ENCODE assay signal across 14 mouse cellular contexts in genomic region chr5:151055426-151056090, GRCm38 (mm10).
DNase-seq lines count a peak whose midpoint lies in the region; ATAC-seq and TF ChIP-seq lines count a peak whose summit lies in the region.
"Had no signal": no experiment of that assay in that cellular context is flagged by ENCODE, and none has a peak within 500 bp of the region (broad histone marks: within the 10 kb centered on the region; RNA-seq: fewer than 3 reads in every experiment).

No protein-coding gene starts in this region.

- DNase-seq in heart, embryonic 10.5 days (ENCODE audit: low spot score), result peak; percentile 59
- no peak for DNase-seq in heart, adult 18-20 months
- no peak for DNase-seq in lung, embryonic 14.5 days
- no peak for DNase-seq in lung, postnatal 25 days (ENCODE audit: low spot score)
- DNase-seq in ES-CJ7 (ENCODE audit: low read depth, low spot score), result peak; percentile 64
- DNase-seq in limb, embryonic 10.5 days (ENCODE audit: low spot score), result no peak
- no peak for DNase-seq in adrenal gland, adult 8-10 months
- DNase-seq in right cerebral cortex, postnatal 4 days, result no peak
- DNase-seq: cerebellum, postnatal 14 days; heart, adult 11 months; kidney, adult 18-20 months; layer of hippocampus, postnatal 36 days; liver, embryonic 13.5 days had no signal

- no peak overlapping the region for H3K27ac ChIP-seq in heart, embryonic 10.5 days
- peak overlapping the region; percentile 78 for H3K27ac ChIP-seq in lung, embryonic 14.5 days (ENCODE audit: low read depth)
- H3K27ac ChIP-seq in limb, embryonic 10.5 days, result peak overlapping the region; percentile 56; the same call in 1 of the 2 replicates
- H3K27ac ChIP-seq: liver, embryonic 13.5 days had no signal

- no peak for ATAC-seq in lung, embryonic 14.5 days (ENCODE audit: insufficient read depth)
- ATAC-seq: activated CD4-positive, CD25-positive, alpha-beta regulatory T cell, adult 4 months had no signal

- no peak overlapping the region for H3K9ac ChIP-seq in lung, embryonic 14.5 days
- H3K9ac ChIP-seq: liver, embryonic 13.5 days had no signal

- no peaks in the 10 kb centered on the region for H3K9me3 ChIP-seq in heart, embryonic 10.5 days
- peaks cover 4% of the 10 kb centered on the region; the same call in 1 of the 2 replicates for H3K9me3 ChIP-seq in lung, embryonic 14.5 days (ENCODE audit: low read depth, low read length)
- H3K9me3 ChIP-seq in limb, embryonic 10.5 days (replicated peaks), result no peaks in the 10 kb centered on the region

- no peaks in the 10 kb centered on the region for H3K27me3 ChIP-seq in heart, embryonic 10.5 days (ENCODE audit: insufficient read depth, poor library complexity, severe bottlenecking)
- no peaks in the 10 kb centered on the region for H3K27me3 ChIP-seq in lung, embryonic 14.5 days (ENCODE audit: insufficient read depth, low read length)
- no peaks in the 10 kb centered on the region for H3K27me3 ChIP-seq in limb, embryonic 10.5 days (ENCODE audit: low read depth, poor library complexity, severe bottlenecking)
- H3K27me3 ChIP-seq: liver, embryonic 13.5 days had no signal

- peak; percentile 6; the same call in 1 of the 2 replicates for TF ChIP-seq CTCF in lung, embryonic 14.5 days (IDR thresholded peaks at IDR 0.05; ENCODE audit: low read depth)

- H3K36me3 ChIP-seq in heart, embryonic 10.5 days, result peaks cover 8% of the 10 kb centered on the region; the same call in 1 of the 2 replicates
- peaks cover 28% of the 10 kb centered on the region for H3K36me3 ChIP-seq in lung, embryonic 14.5 days (ENCODE audit: insufficient read depth)
- peaks cover 6% of the 10 kb centered on the region; the same call in 1 of the 2 replicates for H3K36me3 ChIP-seq in limb, embryonic 10.5 days

- no peak overlapping the region for H3K4me3 ChIP-seq in heart, embryonic 10.5 days
- H3K4me3 ChIP-seq in lung, embryonic 14.5 days (ENCODE audit: low read depth, low read length), result no peak overlapping the region
- no peak overlapping the region for H3K4me3 ChIP-seq in limb, embryonic 10.5 days
- H3K4me3 ChIP-seq: liver, embryonic 13.5 days had no signal

- 90% methylated on average over 11 of the region's 11 CpGs for WGBS in heart, embryonic 10.5 days
- 87% methylated on average over 11 of the region's 11 CpGs for WGBS in lung, embryonic 14.5 days
- 91% methylated on average over 11 of the region's 11 CpGs for WGBS in limb, embryonic 10.5 days

- H3K4me2 ChIP-seq in lung, embryonic 14.5 days, result no peak overlapping the region
- H3K4me2 ChIP-seq: liver, embryonic 13.5 days had no signal

- H3K4me1 ChIP-seq in heart, embryonic 10.5 days, result peaks cover 41% of the 10 kb centered on the region
- H3K4me1 ChIP-seq in lung, embryonic 14.5 days (ENCODE audit: insufficient read depth), result peaks cover 21% of the 10 kb centered on the region
- peaks cover 52% of the 10 kb centered on the region for H3K4me1 ChIP-seq in limb, embryonic 10.5 days

Comparison
In these comparisons a context has a peak if more than half of its experiments do, and no peak if none do; other contexts are left out.
1. DNase-seq: peak in heart, embryonic 10.5 days (single experiment) and ES-CJ7 (single experiment); none in heart, adult 18-20 months (0 of 2), lung, embryonic 14.5 days (single experiment), lung, postnatal 25 days (single experiment), limb, embryonic 10.5 days (single experiment), adrenal gland, adult 8-10 months (single experiment) and right cerebral cortex, postnatal 4 days (single experiment).